Mouse (Mus musculus) Muller cell, postnatal 12 days (primary cell): ENCODE measurements around the gene Itgad.
A peak's percentile ranks its signal among the peaks of the same experiment; 100 is the strongest.

Experiments
- DNase-seq: peaks from one replicate; pipeline ENCODE4 v3.0.0-alpha.2; 2015; ENCODE audit errors: inconsistent ontology term

Gene Itgad

GRCm38 (mm10) chr7:128243921-128244320 lies 89.7 kb downstream of the Itgad start:
- DNase-seq = no peak

GRCm38 (mm10) chr7:128244410-128245025 lies 90.3 kb downstream of the Itgad start:
- peak; percentile 43 for DNase-seq

- DNase-seq = no peak
Measured at GRCm38 (mm10) chr7:128245547-128245946, 91.4 kb downstream of the Itgad start.

GRCm38 (mm10) chr7:128246496-128247391 lies 92.6 kb downstream of the Itgad start, which contains the start of gene Tgfb1i1:
Gene Tgfb1i1 (plus strand): TSS chr7:128246812.
- DNase-seq = peak; percentile 91

GRCm38 (mm10) chr7:128247443-128247842 lies 93.3 kb downstream of the Itgad start:
- DNase-seq = peak; percentile 73

- no peak for DNase-seq
Measured at GRCm38 (mm10) chr7:128248081-128249042, 94.2 kb downstream of the Itgad start.

GRCm38 (mm10) chr7:128249998-128250397 lies 95.8 kb downstream of the Itgad start:
- DNase-seq = no peak

GRCm38 (mm10) chr7:128251946-128252345 lies 97.8 kb downstream of the Itgad start:
- DNase-seq = no peak

GRCm38 (mm10) chr7:128252609-128253008 lies 98.4 kb downstream of the Itgad start:
- DNase-seq = peak; percentile 35

GRCm38 (mm10) chr7:128254978-128255377 lies 100.8 kb downstream of the Itgad start:
- DNase-seq = no peak

- no peak for DNase-seq
Measured at GRCm38 (mm10) chr7:128255757-128256156, 101.6 kb downstream of the Itgad start.

GRCm38 (mm10) chr7:128256783-128257334 lies 102.7 kb downstream of the Itgad start:
- DNase-seq = no peak

- no peak for DNase-seq
Measured at GRCm38 (mm10) chr7:128265411-128265810, 111.2 kb downstream of the Itgad start, which contains the start of gene Slc5a2. Gene Slc5a2 (plus strand): TSS chr7:128265657.

GRCm38 (mm10) chr7:128266056-128266455 lies 111.9 kb downstream of the Itgad start:
- DNase-seq = no peak

- DNase-seq = no peak
Measured at GRCm38 (mm10) chr7:128267391-128267790, 113.2 kb downstream of the Itgad start.

- no peak for DNase-seq
Measured at GRCm38 (mm10) chr7:128267813-128268212, 113.6 kb downstream of the Itgad start.

GRCm38 (mm10) chr7:128270431-128270850 lies 116.3 kb downstream of the Itgad start:
- no peak for DNase-seq

- no peak for DNase-seq
Measured at GRCm38 (mm10) chr7:128271496-128271895, 117.3 kb downstream of the Itgad start.
